Mouse (Mus musculus) cerebellum, adult 2 months (tissue): ENCODE results near the gene Cnnm2. TPM values are rescaled to one million over a fixed set of nuclear protein-coding genes. Genes with fewer than 3 reads are reported as not detected.
A peak's percentile ranks its signal among the peaks of the same experiment; 100 is the strongest.

Experiments used
- DNase-seq, 2 experiments: peaks; one replicate each; pipeline ENCODE4 v3.0.0; 2021
- H3K27ac ChIP-seq: fragments of 200-500 bp; 2 replicates; pipeline ENCODE4 v1.5.1; 2012; ENCODE audit warnings: low read length, control low read depth, inconsistent platforms; ENCODE audit not compliant: insufficient read depth
- H3K27me3 ChIP-seq: fragments of 200-500 bp; 2 replicates; pipeline ENCODE4 v1.6.1; 2012; ENCODE audit warnings: inconsistent platforms, mild to moderate bottlenecking, low read length, moderate library complexity; ENCODE audit not compliant: control insufficient read depth, insufficient read depth
- H3K4me1 ChIP-seq: fragments of 200-500 bp; 2 replicates; pipeline ENCODE4 v1.6.1; 2011; ENCODE audit warnings: low read length; ENCODE audit not compliant: control insufficient read depth, insufficient read depth
- H3K4me3 ChIP-seq: fragments of 200-500 bp; replicated peaks from 2 replicates; pipeline ENCODE3; 2011; ENCODE audit warnings: mild to moderate bottlenecking, low read depth, low read length, control low read depth; ENCODE audit not compliant: insufficient read depth
- CTCF ChIP-seq: fragments of 200-500 bp; IDR thresholded peaks from 2 replicates; pipeline ENCODE4 v1.5.1; 2011; ENCODE audit warnings: low read depth, mild to moderate bottlenecking, control low read depth, low read length, moderate library complexity, borderline replicate concordance; ENCODE audit not compliant: insufficient read depth
- POLR2A ChIP-seq: fragments of 200-500 bp; IDR thresholded peaks from 2 replicates; pipeline ENCODE4 v1.6.1; 2011; ENCODE audit warnings: low read length, control low read depth, borderline replicate concordance; ENCODE audit not compliant: insufficient read depth
- WGBS: fragments of 180-500 bp; shearing (Covaris S2); methylation state at CpG from one replicate; pipeline ENCODE4 v1.1.7; 2018; 5-methylcytosine and 5-hydroxymethylcytosine counted together
- polyA plus RNA-seq: library from polyadenylated mRNA; depleted of rRNA; stranded (reverse); fragments of >200 nt; gene quantifications from 2 replicates; pipeline ENCODE4 v1.2.3, GENCODE M21; 2012; rRNA removed

Gene Cnnm2
- polyA plus RNA-seq, 1 experiment, result 31.2 TPM

- no peak for DNase-seq
- no peak overlapping the region for H3K4me3 ChIP-seq
- peaks cover 8% of the 10 kb centered on the region for H3K4me1 ChIP-seq
- H3K27ac ChIP-seq, result no peak overlapping the region
- no peaks in the 10 kb centered on the region for H3K27me3 ChIP-seq
- WGBS, result 63% methylated on average over 5 of the region's 5 CpGs
- TF ChIP-seq POLR2A (no peak), CTCF (no peak)
These were observed 165.6 kb downstream of the Cnnm2 start for GRCm38 (mm10) chr19:46926951-46927350.

GRCm38 (mm10) chr19:46928136-46928535 lies 166.7 kb downstream of the Cnnm2 start:
- no peak for DNase-seq
- no peak overlapping the region for H3K27ac ChIP-seq
- no peak overlapping the region for H3K4me3 ChIP-seq
- peaks cover 8% of the 10 kb centered on the region for H3K4me1 ChIP-seq
- H3K27me3 ChIP-seq, result no peaks in the 10 kb centered on the region
- TF ChIP-seq POLR2A, result no peak
- no peak for TF ChIP-seq CTCF
- 29% methylated on average over 4 of the region's 4 CpGs for WGBS

GRCm38 (mm10) chr19:46929044-46929587 lies 167.7 kb downstream of the Cnnm2 start:
- Histone ChIP-seq H3K4me1 (peaks cover 10% of the 10 kb centered on the region), H3K27ac (no peak overlapping the region), H3K4me3 (no peak overlapping the region), H3K27me3 (no peaks in the 10 kb centered on the region)
- peak in 1 of 2 experiments; percentile 33 for DNase-seq
- TF ChIP-seq CTCF, result no peak
- no peak for TF ChIP-seq POLR2A
- 54% methylated on average over 6 of the region's 6 CpGs for WGBS

Other genes starting within 250 kb of the Cnnm2 start
- gene Arl3, start 188.4 kb upstream of the Cnnm2 start, polyA plus RNA-seq, result 205 and 227 TPM in 2 replicates
- 7.0 and 7.7 TPM in 2 replicates for gene Sfxn2, start 188.2 kb upstream of the Cnnm2 start, polyA plus RNA-seq
- 24.9 and 28.3 TPM in 2 replicates for gene Wbp1l, start 162.5 kb upstream of the Cnnm2 start, polyA plus RNA-seq
- 0.06 and 0.08 TPM in 2 replicates for gene Cyp17a1, start 88.4 kb upstream of the Cnnm2 start, polyA plus RNA-seq
- gene Borcs7, start 71.7 kb upstream of the Cnnm2 start, polyA plus RNA-seq, result 19.0 and 19.1 TPM in 2 replicates
- 16.5 and 16.8 TPM in 2 replicates for gene As3mt, start 54.1 kb upstream of the Cnnm2 start, polyA plus RNA-seq